Mouse (Mus musculus) adipocyte (in vitro differentiated cells): ENCODE data around the gene Fam198b.
A peak's percentile ranks its signal among the peaks of the same experiment; 100 is the strongest.
"Not testable (repeated sequence)": the region's sequence is repeated elsewhere in the genome, so short reads cannot be mapped to it uniquely, and the experiment has no call there.

Source experiments
- DNase-seq: peaks from one replicate; pipeline ENCODE4 v3.0.0-alpha.2; 2016; ENCODE audit warnings: low spot score

The Fam198b gene

DNA sequence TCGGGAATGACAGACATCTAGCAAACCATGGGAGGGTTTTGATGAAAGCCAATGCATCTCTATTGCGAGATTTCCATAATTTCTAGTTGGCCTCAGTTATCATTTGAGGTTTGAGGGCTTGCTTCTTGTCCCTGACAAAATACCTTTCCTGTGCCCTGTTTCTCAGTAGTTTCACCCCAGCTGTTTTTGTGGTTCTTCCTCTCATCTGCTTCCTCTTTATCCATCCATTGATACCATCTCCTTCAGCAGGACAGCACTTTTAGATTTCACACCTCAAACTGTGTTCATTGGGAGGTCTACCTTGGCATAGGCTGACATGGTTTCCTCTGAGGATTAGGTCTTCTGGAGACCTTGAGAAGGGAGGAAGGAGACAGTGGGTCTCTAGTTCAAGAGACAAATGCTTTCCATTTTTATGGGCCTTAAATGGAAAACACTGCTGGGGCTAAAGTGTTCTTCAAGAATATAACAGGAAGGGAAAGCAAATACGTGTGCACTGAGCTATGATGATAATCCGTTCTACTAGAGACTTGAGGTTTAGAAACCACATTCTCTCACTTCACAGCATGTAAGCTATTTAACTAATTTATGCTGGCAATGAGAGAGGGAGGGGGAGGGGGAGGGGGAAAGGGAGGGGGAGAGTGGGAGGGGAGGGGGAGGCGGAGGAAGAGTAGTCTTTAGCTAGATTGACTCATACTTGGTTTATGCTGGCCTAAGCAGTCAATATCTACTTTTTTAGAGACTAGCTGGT lies 41.8 kb downstream of the Fam198b start:
- no peak for DNase-seq

GRCm38 (mm10) chr3:79927050-79927449 lies 42.7 kb downstream of the Fam198b start:
- peak; percentile 36 for DNase-seq

- no peak for DNase-seq
Observed at GRCm38 (mm10) chr3:79928409-79928808, 44.1 kb downstream of the Fam198b start.

DNA sequence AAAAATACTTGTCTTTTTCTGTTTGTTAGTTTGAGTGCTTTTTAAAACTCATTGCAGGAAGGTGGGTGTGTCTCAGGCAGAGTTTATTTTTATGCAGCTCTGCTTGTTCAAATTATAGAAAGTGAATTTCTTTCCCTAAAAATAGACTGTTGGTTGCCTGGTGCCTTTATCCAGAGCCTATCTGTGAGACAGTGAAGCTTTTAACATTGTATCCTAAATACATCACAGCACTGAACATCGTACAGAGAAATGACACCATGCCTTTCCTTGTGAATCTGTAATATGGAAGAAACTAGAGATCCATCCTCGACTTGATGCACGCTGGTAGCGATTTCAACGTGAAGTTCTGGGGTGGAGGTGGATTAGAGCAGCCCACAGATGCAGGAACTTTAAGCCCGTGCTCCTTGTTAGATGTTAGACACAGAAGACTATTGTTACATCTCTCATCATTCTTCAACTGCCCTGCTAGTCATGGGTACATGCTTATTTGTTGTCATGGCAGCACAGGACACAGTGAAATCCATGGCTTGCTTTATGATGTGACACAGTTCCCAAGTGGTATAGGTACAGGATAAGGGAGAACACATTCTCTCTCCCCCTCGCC lies 45.9 kb downstream of the Fam198b start:
- DNase-seq: no peak

- peak; percentile 89 for DNase-seq
Observed at GRCm38 (mm10) chr3:79936213-79936612, 51.9 kb downstream of the Fam198b start.

- DNase-seq: peak; percentile 45
Observed at GRCm38 (mm10) chr3:79936730-79937447, 52.6 kb downstream of the Fam198b start.

GRCm38 (mm10) chr3:79947736-79948135 lies 63.4 kb downstream of the Fam198b start:
- peak; percentile 97 for DNase-seq

DNA sequence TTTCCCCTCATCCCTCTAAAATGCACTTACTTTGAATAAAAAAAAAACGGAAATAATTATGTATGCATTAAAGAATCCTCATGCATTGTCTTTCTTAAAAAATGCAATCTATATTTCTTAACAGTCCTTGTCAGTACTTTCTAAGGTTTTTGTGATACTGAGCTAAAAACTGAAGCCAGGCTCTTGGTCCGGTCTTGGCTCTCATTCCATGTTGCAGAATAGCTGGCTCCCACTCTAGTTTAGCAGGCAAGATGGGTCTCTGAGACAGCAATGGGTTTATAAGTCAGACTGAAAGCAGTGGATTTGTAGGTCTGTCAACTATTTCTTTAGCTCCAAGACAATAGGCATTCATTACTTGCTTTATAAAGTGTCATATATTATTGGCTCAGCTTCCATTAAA lies 63.8 kb downstream of the Fam198b start:
- DNase-seq: peak; percentile 60

- DNase-seq: peak; percentile 48
Observed at GRCm38 (mm10) chr3:79953164-79953759, 68.9 kb downstream of the Fam198b start.

DNA sequence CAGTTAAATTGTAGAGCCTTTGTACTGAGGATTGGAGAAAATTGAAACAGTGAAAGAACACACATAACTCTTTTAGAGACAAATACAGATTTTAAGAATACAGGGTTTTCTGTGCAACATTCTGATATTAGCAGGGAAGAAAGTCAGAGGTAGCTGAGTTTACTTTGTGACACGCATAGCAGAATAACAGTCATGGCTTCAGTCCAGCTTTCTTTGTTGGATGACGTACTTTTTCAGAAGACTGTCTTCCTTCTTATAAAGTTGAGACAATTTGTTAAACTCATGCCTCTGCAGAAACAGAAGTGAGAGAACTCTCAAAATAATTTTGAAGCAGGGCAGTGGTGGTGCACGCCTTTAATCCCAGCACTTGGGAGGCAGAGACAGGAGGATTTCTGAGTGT lies 70.9 kb downstream of the Fam198b start:
- peak; percentile 55 for DNase-seq

GRCm38 (mm10) chr3:79956792-79957191 lies 72.5 kb downstream of the Fam198b start:
- no peak for DNase-seq

GRCm38 (mm10) chr3:79957752-79958151 lies 73.4 kb downstream of the Fam198b start:
- no peak for DNase-seq

GRCm38 (mm10) chr3:79966709-79967108 lies 82.4 kb downstream of the Fam198b start:
- no peak for DNase-seq

- no peak for DNase-seq
Observed at GRCm38 (mm10) chr3:79967346-79967745, 83.0 kb downstream of the Fam198b start.

DNA sequence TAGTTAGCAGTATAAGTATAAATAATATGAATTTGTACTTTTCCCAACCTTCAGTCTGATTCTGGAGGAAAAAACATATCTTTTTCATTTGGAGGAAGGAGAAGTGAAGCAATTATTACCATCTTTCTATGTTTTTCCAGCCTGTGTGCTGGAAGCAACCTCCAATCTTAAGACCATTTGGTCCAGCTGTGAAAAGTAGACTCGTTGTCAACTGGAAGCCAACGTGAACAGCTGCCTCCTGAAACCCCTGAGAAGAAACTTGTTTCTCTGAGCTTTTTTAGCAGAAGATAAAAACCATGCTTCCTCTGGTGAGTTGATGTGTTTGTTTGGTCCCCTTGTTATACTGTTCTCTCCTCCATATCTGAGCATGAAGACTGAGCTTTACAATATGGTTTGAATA lies 84.1 kb downstream of the Fam198b start:
- DNase-seq: no peak

DNA sequence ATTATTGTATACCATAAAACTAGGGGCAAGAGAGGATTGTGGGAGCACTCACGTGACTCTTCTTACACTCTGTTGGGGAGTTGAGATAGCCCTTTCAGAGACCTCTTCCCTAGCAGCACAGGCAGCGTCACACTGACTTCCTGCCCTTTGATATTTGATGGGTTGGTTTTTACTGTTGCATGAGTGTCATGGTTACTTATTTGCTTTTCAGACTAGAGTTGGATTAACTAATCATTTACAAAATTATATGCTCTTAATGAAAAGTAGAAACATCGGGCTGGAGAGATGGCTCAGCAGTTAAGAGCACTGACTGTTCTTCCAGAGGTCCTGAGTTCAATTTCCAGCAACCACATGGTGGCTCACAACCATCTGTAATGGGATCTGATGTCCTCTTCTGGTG lies 85.2 kb downstream of the Fam198b start:
- not testable (repeated sequence) for DNase-seq

DNA sequence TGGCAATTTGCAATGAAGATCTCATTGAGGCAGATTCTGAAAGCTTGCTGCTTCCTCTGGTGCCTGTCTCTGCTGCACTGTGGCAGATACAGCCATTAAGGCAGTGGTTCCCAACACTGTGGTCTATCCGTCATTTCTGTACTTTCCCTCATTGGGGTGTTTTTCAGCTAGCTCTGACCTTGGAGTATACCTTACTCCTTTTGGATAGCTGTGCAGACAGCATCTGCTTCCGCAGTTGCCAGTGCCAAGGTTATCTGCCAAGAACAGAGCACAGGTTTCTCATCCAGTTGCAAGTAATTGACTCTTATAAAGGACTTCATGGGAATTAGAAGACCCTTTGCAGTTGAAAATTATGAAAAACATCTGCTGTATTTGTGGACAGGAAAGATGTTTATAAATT lies 85.7 kb downstream of the Fam198b start:
- DNase-seq: no peak

- DNase-seq: no peak
Observed at GRCm38 (mm10) chr3:79970498-79970897, 86.2 kb downstream of the Fam198b start.

DNA sequence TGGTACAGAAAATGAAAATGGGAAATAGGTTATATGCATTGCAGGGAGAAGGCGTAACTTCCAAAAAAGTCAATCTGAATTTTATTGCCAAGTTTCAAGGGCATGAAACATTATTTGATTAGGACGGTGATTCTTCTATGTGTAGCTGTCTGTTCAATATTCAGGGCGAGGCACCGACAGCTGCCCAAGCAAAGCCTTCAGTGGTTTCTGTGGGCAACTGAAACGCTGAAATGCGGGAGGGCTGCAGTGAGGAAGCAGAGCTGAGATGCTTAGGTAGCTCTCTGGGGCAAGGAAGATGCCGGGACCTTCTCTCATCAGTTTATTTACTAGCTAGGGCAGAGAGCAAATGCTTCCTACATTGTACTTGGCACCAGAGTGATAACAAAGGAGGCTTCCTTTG lies 87.2 kb downstream of the Fam198b start:
- no peak for DNase-seq

- peak; percentile 55 for DNase-seq
Observed at GRCm38 (mm10) chr3:79976786-79977185, 92.5 kb downstream of the Fam198b start.

GRCm38 (mm10) chr3:79977656-79978450 lies 93.5 kb downstream of the Fam198b start:
- DNase-seq: peak; percentile 43

- DNase-seq: no peak
Observed at GRCm38 (mm10) chr3:79980714-79981113, 96.4 kb downstream of the Fam198b start.
